In genomic region chr1:56973593-56973950, GRCm38 (mm10) we compare ENCODE assay signal across 8 mouse cellular contexts. TPM values are rescaled to one million over a fixed set of nuclear protein-coding genes. Genes with fewer than 3 reads are reported as not detected.
DNase-seq lines count a peak whose midpoint lies in the region; ATAC-seq and TF ChIP-seq lines count a peak whose summit lies in the region.

No protein-coding gene starts in this region.

- DNase-seq in liver, adult 2 months (ENCODE audit: extremely low read depth, low read depth, low spot score): no peak
- DNase-seq in liver: no peak
- no peak for DNase-seq in limb, embryonic 11.5 days (ENCODE audit: low spot score)
- DNase-seq in adrenal gland, postnatal 25 days: no peak
- no peak for DNase-seq in adrenal gland, postnatal 10 days

- H3K79me2 ChIP-seq in liver, adult 2 months (ENCODE audit: control insufficient read depth, insufficient read depth, low read length): no peaks in the 10 kb centered on the region

- H3K27me3 ChIP-seq in liver, adult 2 months (ENCODE audit: control insufficient read depth, insufficient read depth, low read length): peaks cover 20% of the 10 kb centered on the region
- H3K27me3 ChIP-seq in embryonic facial prominence, embryonic 15.5 days: peaks cover 56% of the 10 kb centered on the region
- peaks cover 54% of the 10 kb centered on the region for H3K27me3 ChIP-seq in limb, embryonic 11.5 days (ENCODE audit: control insufficient read depth, insufficient read depth, low read length)
- H3K27me3 ChIP-seq in neural tube, embryonic 14.5 days (ENCODE audit: control insufficient read depth, insufficient read depth, low read length): peaks cover 38% of the 10 kb centered on the region

- H3K4me3 ChIP-seq in liver, adult 2 months (ENCODE audit: insufficient read depth, low read depth, low read length): peak overlapping the region; percentile 82
- H3K4me3 ChIP-seq in embryonic facial prominence, embryonic 15.5 days (replicated peaks): peak overlapping the region; percentile 70
- peak overlapping the region; percentile 68 for H3K4me3 ChIP-seq in limb, embryonic 11.5 days (ENCODE audit: low read depth, low read length)
- peak overlapping the region; percentile 66 for H3K4me3 ChIP-seq in neural tube, embryonic 14.5 days (ENCODE audit: low read depth, low read length)

- H3K4me2 ChIP-seq in embryonic facial prominence, embryonic 15.5 days (replicated peaks): peak overlapping the region; percentile 94
- H3K4me2 ChIP-seq in limb, embryonic 11.5 days (ENCODE audit: low read depth, severe bottlenecking): peak overlapping the region; percentile 93
- H3K4me2 ChIP-seq in neural tube, embryonic 14.5 days (ENCODE audit: low read depth, low read length): peak overlapping the region; percentile 98

- H3K9ac ChIP-seq in liver, adult 2 months (ENCODE audit: low read depth, low read length): peak overlapping the region; percentile 57
- H3K9ac ChIP-seq in embryonic facial prominence, embryonic 15.5 days: peak overlapping the region; percentile 87
- H3K9ac ChIP-seq in limb, embryonic 11.5 days (ENCODE audit: low read length): peak overlapping the region; percentile 82
- no peak overlapping the region for H3K9ac ChIP-seq in neural tube, embryonic 14.5 days (replicated peaks; ENCODE audit: low read depth, low read length)

- under 1% methylated on average over 16 of the region's 16 CpGs for WGBS in liver, adult 2 months
- 1% methylated on average over 16 of the region's 16 CpGs for WGBS in embryonic facial prominence, embryonic 15.5 days
- WGBS in limb, embryonic 11.5 days: under 1% methylated on average over 16 of the region's 16 CpGs
- under 1% methylated on average over 16 of the region's 16 CpGs for WGBS in neural tube, embryonic 14.5 days

- H3K27ac ChIP-seq in liver, adult 2 months (replicated peaks; ENCODE audit: insufficient read depth, low read depth, low read length): no peak overlapping the region
- H3K27ac ChIP-seq in embryonic facial prominence, embryonic 15.5 days (replicated peaks): peak overlapping the region; percentile 93
- no peak overlapping the region for H3K27ac ChIP-seq in limb, embryonic 11.5 days (replicated peaks; ENCODE audit: low read depth, low read length)
- H3K27ac ChIP-seq in neural tube, embryonic 14.5 days (ENCODE audit: low read depth, low read length): no peak overlapping the region

- TF ChIP-seq POLR2A in liver, adult 2 months (IDR thresholded peaks at IDR 0.05; ENCODE audit: extremely low read depth, insufficient read depth, low read length): no peak

- no peak for TF ChIP-seq CTCF in liver, adult 2 months (IDR thresholded peaks at IDR 0.05; ENCODE audit: low read depth, low read length)

- no peaks in the 10 kb centered on the region for H3K36me3 ChIP-seq in liver, adult 2 months (ENCODE audit: control insufficient read depth, insufficient read depth, low read length)
- no peaks in the 10 kb centered on the region for H3K36me3 ChIP-seq in embryonic facial prominence, embryonic 15.5 days
- no peaks in the 10 kb centered on the region for H3K36me3 ChIP-seq in limb, embryonic 11.5 days (ENCODE audit: control insufficient read depth, insufficient read depth, low read length)
- H3K36me3 ChIP-seq in neural tube, embryonic 14.5 days (ENCODE audit: control insufficient read depth, insufficient read depth, low read length): no peaks in the 10 kb centered on the region

- H3K9me3 ChIP-seq in embryonic facial prominence, embryonic 15.5 days (replicated peaks): no peaks in the 10 kb centered on the region
- no peaks in the 10 kb centered on the region for H3K9me3 ChIP-seq in limb, embryonic 11.5 days (ENCODE audit: control insufficient read depth, low read length)
- H3K9me3 ChIP-seq in neural tube, embryonic 14.5 days (ENCODE audit: control insufficient read depth, low read length): no peaks in the 10 kb centered on the region

- H3K4me1 ChIP-seq in liver, adult 2 months (ENCODE audit: control insufficient read depth, insufficient read depth, low read length): peaks cover 6% of the 10 kb centered on the region
- peaks cover 43% of the 10 kb centered on the region for H3K4me1 ChIP-seq in embryonic facial prominence, embryonic 15.5 days
- H3K4me1 ChIP-seq in limb, embryonic 11.5 days (ENCODE audit: control insufficient read depth, insufficient read depth, low read length): peaks cover 14% of the 10 kb centered on the region
- peaks cover 21% of the 10 kb centered on the region for H3K4me1 ChIP-seq in neural tube, embryonic 14.5 days (ENCODE audit: control insufficient read depth, insufficient read depth, low read length)

- ATAC-seq in embryonic facial prominence, embryonic 15.5 days (ENCODE audit: insufficient number of reproducible peaks, low FRiP score, low TSS enrichment, low read depth): no peak
- ATAC-seq in limb, embryonic 11.5 days (ENCODE audit: insufficient number of reproducible peaks, low FRiP score, low TSS enrichment, low read depth): no peak; the same call in 1 of the 2 replicates
- ATAC-seq in neural tube, embryonic 14.5 days (ENCODE audit: low read depth): peak; percentile 1; the same call in 1 of the 2 replicates
- ATAC-seq in monocyte, adult 5-6 weeks (replicated peaks; ENCODE audit: insufficient number of reproducible peaks, low FRiP score, low TSS enrichment, poor library complexity, severe bottlenecking): no peak

RNA-seq across cellular contexts. Expression of gene Satb2, which starts 4.9 kb away (rescaled TPM):
- total RNA-seq in liver, adult 2 months (2014; rRNA removed): 0.09 and 0.13 TPM in 2 replicates
- polyA plus RNA-seq in liver, adult 2 months (2012; rRNA removed): 0.16 and 0.17 TPM in 2 replicates
- polyA plus RNA-seq in embryonic facial prominence, embryonic 15.5 days (2015; fragmentation: Nextera tagmentation; extraction: Ambion mirVana): 12.0 and 14.4 TPM in 2 replicates
- polyA plus RNA-seq in limb, embryonic 11.5 days (2014; fragmentation: Nextera tagmentation; extraction: Ambion mirVana): 1.5 and 1.8 TPM in 2 replicates
- polyA plus RNA-seq in neural tube, embryonic 14.5 days (2014; fragmentation: Nextera tagmentation; extraction: Ambion mirVana): 1.7 and 2.7 TPM in 2 replicates
- 0.38 to 1.1 TPM (median 0.64 TPM) in 3 replicates for total RNA-seq in monocyte, adult 5-6 weeks (2017)
- total RNA-seq in adrenal gland, postnatal 25 days (2021): 3.4 and 5.0 TPM in 2 replicates
- total RNA-seq in adrenal gland, postnatal 10 days (2021): 1 to 10 TPM; 1.2 to 3.6 TPM
